Mouse (Mus musculus): Measurements from ENCODE around the gene Dock2.

DNA sequence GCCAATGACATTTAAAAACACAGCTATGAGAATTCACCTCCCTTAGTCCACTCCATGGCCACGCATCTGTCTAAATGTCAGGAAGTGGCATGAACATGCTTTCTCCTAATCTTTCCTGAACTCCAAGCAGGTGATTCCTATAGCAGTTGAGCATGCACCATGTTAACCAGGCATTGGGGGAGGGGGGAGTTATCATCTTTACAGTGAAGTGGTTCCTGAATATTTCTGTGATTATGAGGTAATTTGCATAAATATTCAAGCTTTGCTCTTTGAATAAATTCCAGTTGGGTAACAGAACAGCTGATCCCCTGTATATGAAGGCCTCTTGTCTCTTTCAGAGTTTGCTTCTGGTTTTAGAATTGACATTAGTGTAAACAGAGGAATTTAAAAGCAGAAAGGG, 284.0 kb downstream of the Dock2 start:
- no peak for TF ChIP-seq GATA1 (IDR thresholded peaks at IDR 0.05; ENCODE audit: low read length)
- no peak for TF ChIP-seq TAL1 (IDR thresholded peaks at IDR 0.05; ENCODE audit: low read length)
